Mouse (Mus musculus) stomach, postnatal 0 days (tissue): Measurements from ENCODE around the gene Olfr518. TPM values are rescaled to one million over a fixed set of nuclear protein-coding genes. Genes with fewer than 3 reads are reported as not detected.

Experiments used
- ATAC-seq: fragments of 200-750 bp; cut with Nextera tagmentation; 2 replicates; pipeline ENCODE4 v1.8.0; 2017; ENCODE audit not compliant: low FRiP score, low TSS enrichment
- DNase-seq: peaks from one replicate; pipeline ENCODE4 v3.0.0-alpha.2; 2016; ENCODE audit warnings: low spot score
- H3K27ac ChIP-seq: fragments of 300-500 bp; sonication (generic); replicated peaks from 2 replicates; pipeline ENCODE4 v1.5.1; 2014; ENCODE audit warnings: mild to moderate bottlenecking, control low read depth
- H3K27me3 ChIP-seq: fragments of 300-500 bp; sonication (generic); 2 replicates; pipeline ENCODE4 v1.6.1; 2014; ENCODE audit warnings: low read length; ENCODE audit not compliant: control insufficient read depth, insufficient read depth
- H3K36me3 ChIP-seq: fragments of 300-500 bp; sonication (generic); 2 replicates; pipeline ENCODE4 v1.6.1; 2014; ENCODE audit warnings: low read length, mixed read lengths; ENCODE audit not compliant: control insufficient read depth, insufficient read depth
- H3K4me1 ChIP-seq: fragments of 300-500 bp; sonication (generic); replicated peaks from 2 replicates; pipeline ENCODE4 v1.6.1; 2014; ENCODE audit warnings: antibody characterized with exemption; ENCODE audit not compliant: control insufficient read depth, insufficient read depth
- H3K4me2 ChIP-seq: fragments of 300-500 bp; sonication (generic); replicated peaks from 2 replicates; pipeline ENCODE4 v1.6.1; 2014; ENCODE audit warnings: low read depth, mild to moderate bottlenecking, control low read depth, moderate library complexity
- H3K4me3 ChIP-seq: fragments of 300-500 bp; sonication (generic); 2 replicates; pipeline ENCODE4 v1.5.1; 2014; ENCODE audit warnings: low read depth, low read length, control low read depth
- H3K9ac ChIP-seq: fragments of 300-500 bp; sonication (generic); 2 replicates; pipeline ENCODE4 v1.6.1; 2014; ENCODE audit warnings: mild to moderate bottlenecking, low read length, control low read depth, mixed read lengths
- H3K9me3 ChIP-seq: fragments of 300-500 bp; sonication (generic); 2 replicates; pipeline ENCODE4 v1.6.1; 2016; ENCODE audit warnings: low read length; ENCODE audit not compliant: control insufficient read depth
- CTCF ChIP-seq: IDR thresholded peaks from 2 replicates; pipeline ENCODE4 v1.5.1; 2016; ENCODE audit warnings: antibody characterized with exemption, low read depth, mild to moderate bottlenecking, moderate library complexity
- EP300 ChIP-seq: optimal IDR thresholded peaks from 2 replicates; pipeline ENCODE3; 2016; ENCODE audit warnings: antibody characterized with exemption
- WGBS: fragments of 180-500 bp; shearing (Covaris S2); extraction: QIAGEN DNeasy Blood & Tissue Kit; methylation state at CpG from one replicate; pipeline ENCODE4 v1.1.7; 2014; 5-methylcytosine and 5-hydroxymethylcytosine counted together
- polyA plus RNA-seq: library from polyadenylated mRNA; unstranded; fragments of >200 nt; fragmentation: Nextera tagmentation; extraction: Ambion mirVana; gene quantifications from 2 replicates; pipeline ENCODE4 v1.2.1, GENCODE M21; 2015

Olfr518 gene
- not detected in 2 replicates for polyA plus RNA-seq

GRCm38 (mm10) chr7:108884906-108885305 lies at the start of gene Olfr518:
Gene Olfr518, minus strand, starts transcription at chr7:108885006.
- no peak for TF ChIP-seq CTCF
- Histone ChIP-seq H3K4me2 (no peak within 1 kb of the TSS), H3K36me3 (no peaks in the 10 kb centered on the region), H3K27ac (no peak within 1 kb of the TSS), H3K4me3 (no peak within 1 kb of the TSS), H3K4me1 (no peaks in the 10 kb centered on the region), H3K9me3 (no peaks in the 10 kb centered on the region), H3K9ac (no peak within 1 kb of the TSS), H3K27me3 (no peaks in the 10 kb centered on the region)
- WGBS = 68% methylated on average over 4 of the region's 4 CpGs
- DNase-seq = no peak
- no peak for ATAC-seq

DNA sequence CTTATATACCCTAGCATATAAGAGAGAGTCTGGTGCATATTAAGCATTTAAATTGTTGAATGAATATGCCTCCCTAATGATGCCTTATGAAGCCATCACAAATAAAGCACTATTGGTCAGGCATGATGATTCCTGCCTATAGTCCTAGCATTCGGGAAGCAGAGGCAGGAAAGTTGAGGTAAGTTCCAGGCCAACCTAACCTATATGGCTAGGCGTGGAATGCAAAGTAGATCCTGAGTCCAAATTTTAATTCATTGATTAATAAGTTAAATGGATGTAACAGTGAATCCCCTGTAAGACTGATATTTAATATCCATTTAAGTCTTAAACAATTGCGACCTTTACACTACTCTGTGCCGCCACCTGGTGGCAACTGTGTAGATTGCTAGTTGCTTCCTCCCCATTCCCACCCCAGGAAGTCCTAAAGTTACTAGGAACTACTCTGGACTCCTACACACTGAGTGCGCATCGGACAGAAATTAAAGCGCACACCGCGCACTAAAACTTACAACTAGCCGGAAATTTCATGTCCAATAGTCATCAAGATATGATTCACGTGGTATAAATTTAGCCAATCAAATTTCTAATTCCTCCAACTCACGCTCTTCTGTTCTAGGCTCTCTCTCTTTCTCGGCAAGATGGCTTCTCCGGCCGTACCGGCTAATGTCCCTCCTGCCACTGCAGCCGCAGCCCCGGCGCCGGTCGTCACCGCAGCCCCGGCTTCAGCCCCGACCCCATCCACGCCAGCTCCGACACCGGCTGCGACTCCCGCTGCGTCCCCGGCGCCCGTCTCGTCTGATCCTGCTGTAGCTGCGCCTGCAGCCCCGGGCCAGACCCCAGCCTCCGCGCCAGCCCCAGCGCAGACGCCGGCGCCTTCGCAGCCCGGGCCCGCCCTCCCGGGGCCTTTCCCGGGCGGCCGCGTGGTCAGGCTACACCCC lies 49.3 kb upstream of the Olfr518 start, which contains the start of gene Eif3f:
Gene Eif3f, plus strand, starts transcription at position 624 of the 938 bp plus-strand sequence.
- peaks cover 7% of the 10 kb centered on the region for H3K36me3 ChIP-seq
- H3K9ac ChIP-seq = peak within 1 kb of the TSS; percentile 96
- TF ChIP-seq EP300 (no peak), CTCF (peak; percentile 96)
- ATAC-seq (peak; percentile 99), DNase-seq (peak; percentile 93)
- peak within 1 kb of the TSS; percentile 99 for H3K4me3 ChIP-seq
- no peaks in the 10 kb centered on the region for H3K9me3 ChIP-seq
- no peaks in the 10 kb centered on the region for H3K27me3 ChIP-seq
- H3K4me1 ChIP-seq = peaks cover 5% of the 10 kb centered on the region
- H3K27ac ChIP-seq = peak within 1 kb of the TSS; percentile 84
- WGBS = 1% methylated on average over 50 of the region's 50 CpGs
- peak within 1 kb of the TSS; percentile 85 for H3K4me2 ChIP-seq

DNA sequence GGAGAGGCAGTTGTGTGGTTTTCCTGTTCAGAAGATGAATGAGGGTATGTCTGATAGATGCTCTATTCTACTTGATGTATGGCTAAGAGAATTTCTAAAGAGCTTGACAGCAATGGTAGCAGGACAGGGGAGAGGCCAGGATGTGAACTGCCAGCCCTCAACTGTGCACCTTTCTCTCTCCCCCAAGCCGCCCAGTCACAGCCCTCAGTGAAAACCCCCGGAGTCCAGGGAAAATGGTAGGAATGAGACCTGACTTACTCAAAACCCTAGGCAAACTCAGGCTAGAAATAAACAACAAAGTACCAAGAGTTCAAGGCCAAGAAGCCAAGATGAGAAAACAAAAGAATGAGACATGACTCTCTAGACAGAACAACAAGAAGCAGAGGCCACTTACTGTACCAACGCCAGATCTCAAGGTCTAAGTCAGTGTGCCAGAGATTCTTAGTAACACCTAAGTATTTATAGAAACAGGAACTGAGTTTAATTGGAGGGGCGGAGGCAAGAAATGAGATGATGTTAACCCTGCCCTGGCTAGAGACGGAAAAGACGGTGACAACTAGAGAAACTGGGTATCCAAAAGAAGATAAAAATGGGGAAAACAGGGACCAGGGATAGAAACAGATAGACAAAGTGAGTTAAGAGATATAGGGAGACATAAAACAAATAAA lies 45.1 kb upstream of the Olfr518 start, which contains the start of gene Nlrp10:
Gene Nlrp10, minus strand, starts transcription at position 453 of the 668 bp plus-strand sequence.
- ATAC-seq = no peak
- H3K4me2 ChIP-seq = no peak within 1 kb of the TSS
- no peaks in the 10 kb centered on the region for H3K4me1 ChIP-seq
- no peak for DNase-seq
- no peak within 1 kb of the TSS for H3K9ac ChIP-seq
- no peaks in the 10 kb centered on the region for H3K27me3 ChIP-seq
- H3K9me3 ChIP-seq = no peaks in the 10 kb centered on the region
- 64% methylated on average over 6 of the region's 6 CpGs for WGBS
- no peak within 1 kb of the TSS for H3K27ac ChIP-seq
- no peak within 1 kb of the TSS for H3K4me3 ChIP-seq
- TF ChIP-seq CTCF (no peak), EP300 (no peak)
- no peaks in the 10 kb centered on the region for H3K36me3 ChIP-seq

- TF ChIP-seq EP300 (no peak), CTCF (no peak)
- H3K4me1 ChIP-seq = no peaks in the 10 kb centered on the region
- H3K27ac ChIP-seq = no peak overlapping the region
- no peak overlapping the region for H3K4me3 ChIP-seq
- WGBS = 72% methylated on average over 11 of the region's 11 CpGs
- ATAC-seq (no peak), DNase-seq (no peak)
- H3K9ac ChIP-seq = no peak overlapping the region
- H3K27me3 ChIP-seq = no peaks in the 10 kb centered on the region
- H3K36me3 ChIP-seq = no peaks in the 10 kb centered on the region
- no peaks in the 10 kb centered on the region for H3K9me3 ChIP-seq
- no peak overlapping the region for H3K4me2 ChIP-seq
Measured at GRCm38 (mm10) chr7:108928280-108929188, 43.7 kb upstream of the Olfr518 start.

- WGBS = 76% methylated on average over 4 of the region's 4 CpGs
- DNase-seq = no peak
- Histone ChIP-seq H3K27ac (no peak overlapping the region), H3K9ac (no peak overlapping the region), H3K36me3 (no peaks in the 10 kb centered on the region), H3K27me3 (no peaks in the 10 kb centered on the region), H3K4me2 (no peak overlapping the region), H3K4me1 (no peaks in the 10 kb centered on the region), H3K4me3 (no peak overlapping the region), H3K9me3 (no peaks in the 10 kb centered on the region)
- no peak for ATAC-seq
- TF ChIP-seq EP300 (no peak), CTCF (no peak)
Measured at GRCm38 (mm10) chr7:108927043-108927442, 42.2 kb upstream of the Olfr518 start.
